Mouse (Mus musculus) bone marrow, adult 2 months (tissue): ENCODE measurements at regions not wholly inside any gene's neighbourhood (a gene's known extent, or its start where the extent isn't known, plus 50 kb on each side); places are given as distances from the start of the nearest gene placed in this dataset.

Experiments used
- H3K27ac ChIP-seq: fragments of 200-500 bp; 2 replicates; pipeline ENCODE4 v1.5.1; 2012; ENCODE audit warnings: low read depth, mild to moderate bottlenecking, control low read depth, inconsistent platforms, low read length; ENCODE audit not compliant: control insufficient read depth, poor library complexity, insufficient read depth
- H3K4me1 ChIP-seq: fragments of 200-500 bp; 2 replicates; pipeline ENCODE4 v1.6.1; 2011; ENCODE audit warnings: low read length; ENCODE audit not compliant: control insufficient read depth, insufficient read depth
- H3K4me3 ChIP-seq: fragments of 200-500 bp; replicated peaks from 2 replicates; pipeline ENCODE3; 2011; ENCODE audit warnings: mild to moderate bottlenecking, low read depth, low read length, control low read depth; ENCODE audit not compliant: control insufficient read depth
- CTCF ChIP-seq: fragments of 200-500 bp; IDR thresholded peaks from 2 replicates; pipeline ENCODE4 v1.5.1; 2011; ENCODE audit warnings: low read length, control low read depth; ENCODE audit not compliant: control insufficient read depth, insufficient read depth
- POLR2A ChIP-seq: fragments of 200-500 bp; IDR thresholded peaks from 2 replicates; pipeline ENCODE4 v1.6.1; 2011; ENCODE audit warnings: low read depth, mild to moderate bottlenecking, control low read depth, low read length, borderline replicate concordance; ENCODE audit not compliant: control insufficient read depth
- WGBS: fragments of 180-500 bp; shearing (Covaris S2); methylation state at CpG from one replicate; pipeline ENCODE4 v1.1.7; 2018; 5-methylcytosine and 5-hydroxymethylcytosine counted together

DNA sequence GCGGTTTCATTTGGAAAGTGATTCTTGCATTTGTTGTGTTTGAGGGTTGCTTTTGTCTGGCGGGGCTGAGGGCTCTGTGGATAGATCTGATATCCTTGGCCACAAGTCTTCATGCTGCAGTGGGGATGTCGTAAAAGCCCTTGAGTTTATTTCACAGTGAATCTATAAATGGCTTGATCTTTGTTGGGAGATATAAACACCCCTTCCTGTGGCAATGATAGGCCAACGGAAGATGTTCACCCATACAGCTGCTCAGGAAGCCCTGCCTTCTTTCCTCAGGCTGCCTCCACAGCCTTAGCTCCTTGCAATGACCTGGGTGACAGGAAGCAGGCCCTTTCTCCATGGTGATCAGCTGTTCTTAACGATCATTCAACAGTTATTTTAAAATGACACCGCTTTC, 291.3 kb upstream of the Gadl1 start:
- Histone ChIP-seq H3K4me1 (peaks cover 1% of the 10 kb centered on the region; the same call in 1 of the 2 replicates), H3K27ac (0 out of 2 replicates have a peak overlapping the region, but pooled peaks have one; percentile 11), H3K4me3 (no peak overlapping the region)
- WGBS, result 17% methylated on average over 6 of the region's 6 CpGs
- no peak for TF ChIP-seq POLR2A
- TF ChIP-seq CTCF, result no peak

DNA sequence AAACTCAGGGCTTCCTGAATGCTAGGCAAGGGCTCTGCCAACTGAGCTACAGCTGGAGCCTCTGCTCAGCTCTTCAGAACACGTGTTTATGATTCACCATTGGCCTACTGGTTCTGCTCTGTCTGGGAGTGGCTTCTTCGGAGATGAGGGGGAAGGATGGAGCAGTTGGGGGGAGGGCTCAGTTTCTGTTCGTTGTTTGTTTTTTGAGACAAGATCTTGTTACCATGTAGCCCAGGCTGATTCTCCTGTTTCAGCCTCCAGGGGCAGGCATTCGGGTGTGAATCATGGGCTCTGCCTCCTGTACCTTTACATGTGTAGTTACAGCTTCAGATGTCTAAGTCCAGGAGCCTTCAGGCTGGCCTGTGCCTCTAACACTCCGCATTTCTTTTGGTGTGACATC, 285.3 kb upstream of the Gadl1 start:
- Histone ChIP-seq H3K4me3 (no peak overlapping the region), H3K27ac (no peak overlapping the region), H3K4me1 (peaks cover 1% of the 10 kb centered on the region; the same call in 1 of the 2 replicates)
- TF ChIP-seq CTCF (0 out of 2 replicates have a peak, but pooled peaks have one; percentile 11), POLR2A (no peak)
- 6% methylated on average over 5 of the region's 5 CpGs for WGBS

DNA sequence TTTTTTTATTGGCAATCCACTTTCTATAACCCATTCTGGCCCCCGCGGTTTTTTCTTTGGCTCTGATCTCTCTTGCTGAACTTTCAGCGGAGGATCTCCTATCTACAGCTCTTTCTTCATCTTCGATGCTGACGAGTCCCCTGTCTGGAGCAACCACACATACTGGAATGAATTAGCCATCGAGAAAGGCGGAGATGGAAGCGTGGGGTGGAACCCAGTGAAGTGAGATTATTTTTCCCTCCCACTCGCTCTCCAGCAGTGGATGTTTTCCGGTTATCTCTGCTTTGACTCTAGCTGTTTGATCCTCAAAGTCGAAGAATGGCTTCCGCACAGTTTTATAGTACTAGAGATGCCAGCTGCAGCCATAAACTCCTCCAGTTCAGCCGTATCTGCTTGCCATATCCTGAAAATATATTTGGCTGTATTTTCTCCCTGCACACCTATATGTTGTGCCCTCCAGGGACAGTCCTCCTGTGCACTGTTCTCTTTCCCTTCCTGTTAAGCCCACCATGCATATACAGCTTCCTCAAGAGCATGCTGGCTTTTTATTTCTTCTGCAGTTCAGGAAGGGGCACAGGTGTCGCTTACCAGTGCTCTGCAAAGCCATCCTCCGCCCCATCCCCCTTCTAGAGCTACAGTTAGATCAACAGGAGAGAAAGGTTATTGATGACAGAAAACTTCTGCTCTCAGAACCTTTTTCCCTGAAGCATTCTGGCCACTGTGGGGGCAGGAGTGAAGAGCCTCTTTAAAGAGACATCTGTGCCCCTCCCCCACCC, 284.3 kb upstream of the Gadl1 start:
- Histone ChIP-seq H3K4me1 (peaks cover 1% of the 10 kb centered on the region; the same call in 1 of the 2 replicates), H3K27ac (no peak overlapping the region), H3K4me3 (no peak overlapping the region)
- TF ChIP-seq POLR2A, result no peak
- no peak for TF ChIP-seq CTCF
- WGBS, result 72% methylated on average over 15 of the region's 15 CpGs

DNA sequence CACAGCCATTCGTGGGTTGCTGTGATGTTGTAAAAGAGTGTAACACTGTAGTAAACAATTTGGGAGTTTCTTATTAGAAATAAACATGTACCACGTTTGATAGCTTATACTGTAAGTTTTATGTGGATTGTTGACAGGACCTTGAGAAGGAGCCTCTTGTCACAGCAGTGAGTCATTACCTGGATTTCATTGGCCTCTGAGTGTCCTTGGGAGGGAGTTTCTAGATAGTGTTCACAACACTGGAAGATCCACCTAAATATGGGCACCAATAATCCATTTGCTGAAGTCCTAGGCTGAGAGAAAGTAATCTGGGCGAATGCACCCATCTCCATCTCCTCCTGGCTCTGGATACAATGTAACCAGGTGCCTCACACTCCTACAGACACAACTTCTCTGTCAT, 281.7 kb upstream of the Gadl1 start:
- WGBS, result 79% methylated on average over 3 of the region's 3 CpGs
- TF ChIP-seq CTCF, result no peak
- TF ChIP-seq POLR2A, result no peak
- Histone ChIP-seq H3K4me3 (no peak overlapping the region), H3K4me1 (peaks cover 1% of the 10 kb centered on the region; the same call in 1 of the 2 replicates), H3K27ac (no peak overlapping the region)

DNA sequence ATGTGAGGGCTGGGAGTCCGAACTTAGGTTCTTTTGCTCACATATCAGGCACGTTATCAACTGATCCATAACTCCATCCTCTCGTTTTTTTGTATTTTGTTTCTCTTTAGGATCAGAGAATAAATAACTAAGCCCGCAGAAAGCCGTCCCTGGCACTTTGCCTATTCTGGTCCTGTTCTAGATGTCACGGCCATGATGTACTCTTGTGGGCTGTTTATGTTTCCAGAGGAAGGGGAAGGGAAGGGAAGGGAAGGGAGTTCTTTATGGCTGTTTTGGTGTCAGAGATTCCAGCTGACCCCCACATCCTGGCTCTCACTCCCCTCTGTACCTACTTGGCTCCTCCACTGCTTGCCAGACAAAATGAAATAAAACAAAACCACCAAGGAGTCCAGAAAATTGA, 272.1 kb upstream of the Gadl1 start:
- WGBS, result 79% methylated on average over 6 of the region's 6 CpGs
- Histone ChIP-seq H3K27ac (no peak overlapping the region), H3K4me1 (no peaks in the 10 kb centered on the region), H3K4me3 (no peak overlapping the region)
- TF ChIP-seq CTCF, result no peak
- TF ChIP-seq POLR2A, result no peak

DNA sequence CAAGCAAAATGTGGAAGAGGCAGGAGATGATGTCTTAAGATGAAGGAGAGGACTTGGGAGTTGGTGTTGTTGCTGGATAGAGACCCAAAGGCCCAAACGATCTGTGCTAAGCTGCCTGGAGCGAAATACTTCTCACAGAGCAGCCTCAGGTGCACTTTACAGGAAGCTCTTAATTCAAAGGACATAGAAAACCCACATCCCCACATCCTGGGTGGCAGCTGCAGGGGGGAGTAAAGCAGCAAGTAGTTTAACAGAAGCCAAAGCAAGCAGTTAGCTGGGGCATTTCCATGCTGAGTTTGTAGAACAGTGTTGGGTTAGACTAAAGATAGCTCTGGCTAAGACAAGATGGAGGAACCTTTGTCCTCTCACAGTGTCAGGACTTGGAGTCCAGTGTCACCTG, 268.5 kb upstream of the Gadl1 start:
- no peaks in the 10 kb centered on the region for H3K4me1 ChIP-seq
- TF ChIP-seq POLR2A, result no peak
- no peak for TF ChIP-seq CTCF
- WGBS, result 83% methylated on average over 2 of the region's 2 CpGs
- H3K4me3 ChIP-seq, result no peak overlapping the region
- H3K27ac ChIP-seq, result no peak overlapping the region

DNA sequence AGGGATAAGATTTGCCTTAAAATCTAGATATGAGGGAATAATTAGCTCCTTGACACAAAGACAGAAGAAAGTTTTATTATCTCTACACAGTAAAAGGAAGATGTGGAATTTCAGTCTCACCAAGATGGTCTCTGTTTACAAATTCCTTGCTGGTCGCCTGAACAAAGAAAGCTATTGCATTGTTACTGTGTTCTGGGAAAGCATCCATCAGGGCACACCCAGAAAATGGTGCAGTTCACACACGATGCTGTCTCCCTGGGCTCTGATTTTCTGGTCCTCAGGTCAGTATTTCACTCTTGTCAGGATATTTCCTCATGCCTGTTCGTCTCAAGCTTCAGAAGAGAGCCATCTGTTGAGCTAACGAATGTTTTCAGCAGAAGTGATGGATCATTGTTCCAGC, 267.2 kb upstream of the Gadl1 start:
- Histone ChIP-seq H3K4me1 (no peaks in the 10 kb centered on the region), H3K4me3 (no peak overlapping the region), H3K27ac (no peak overlapping the region)
- TF ChIP-seq POLR2A (no peak), CTCF (no peak)
- WGBS, result 57% methylated on average over 4 of the region's 4 CpGs

DNA sequence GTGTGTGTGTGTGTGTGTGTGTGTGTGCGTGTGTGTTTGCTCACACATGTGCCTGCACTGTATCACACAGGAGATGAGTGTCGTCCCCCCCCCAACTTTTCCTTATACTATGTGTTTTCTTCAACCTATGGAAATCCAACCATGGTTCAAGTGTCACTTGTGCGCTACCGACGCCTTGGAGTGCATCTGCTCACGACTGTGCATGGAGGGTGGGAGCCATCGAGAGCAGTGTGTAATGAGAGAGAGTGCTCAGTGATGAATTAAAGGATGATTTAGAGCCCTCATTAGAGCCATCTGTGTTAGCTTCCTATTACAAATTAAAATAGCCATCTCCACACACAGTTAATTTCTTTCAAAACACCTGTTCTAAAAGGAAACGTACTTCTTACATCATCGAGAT, 264.3 kb upstream of the Gadl1 start:
- TF ChIP-seq POLR2A, result no peak
- TF ChIP-seq CTCF, result no peak
- 84% methylated on average over 9 of the region's 9 CpGs for WGBS
- no peaks in the 10 kb centered on the region for H3K4me1 ChIP-seq

DNA sequence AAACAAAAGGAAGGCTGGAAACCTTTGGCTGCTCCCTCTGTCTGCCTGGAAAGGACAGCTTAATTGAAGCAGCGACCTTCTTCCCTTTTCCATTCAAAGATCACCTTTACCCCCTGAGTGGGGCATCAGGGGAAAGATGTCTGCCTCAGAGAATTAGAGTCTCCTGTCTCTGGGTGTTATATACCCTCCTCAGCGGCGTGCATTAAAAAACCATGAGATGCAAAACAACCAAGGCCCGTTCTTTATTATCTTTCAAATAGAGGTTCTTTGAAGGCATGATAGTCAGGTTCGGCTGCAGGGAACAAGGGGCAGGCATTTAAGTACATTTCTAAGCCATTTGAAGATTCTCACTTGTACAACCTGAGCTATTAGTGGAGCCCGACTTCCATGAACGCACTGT, 263.0 kb upstream of the Gadl1 start:
- no peak overlapping the region for H3K4me3 ChIP-seq
- no peak for TF ChIP-seq CTCF
- no peak for TF ChIP-seq POLR2A
- 75% methylated on average over 7 of the region's 7 CpGs for WGBS
- no peaks in the 10 kb centered on the region for H3K4me1 ChIP-seq
- H3K27ac ChIP-seq, result no peak overlapping the region

More for the DNA sequence above, 264.3 kb upstream of the Gadl1 start:
- Histone ChIP-seq H3K4me3 (no peak overlapping the region), H3K27ac (no peak overlapping the region)
